Mouse (Mus musculus): ENCODE data around the gene Cpeb1.

DNA sequence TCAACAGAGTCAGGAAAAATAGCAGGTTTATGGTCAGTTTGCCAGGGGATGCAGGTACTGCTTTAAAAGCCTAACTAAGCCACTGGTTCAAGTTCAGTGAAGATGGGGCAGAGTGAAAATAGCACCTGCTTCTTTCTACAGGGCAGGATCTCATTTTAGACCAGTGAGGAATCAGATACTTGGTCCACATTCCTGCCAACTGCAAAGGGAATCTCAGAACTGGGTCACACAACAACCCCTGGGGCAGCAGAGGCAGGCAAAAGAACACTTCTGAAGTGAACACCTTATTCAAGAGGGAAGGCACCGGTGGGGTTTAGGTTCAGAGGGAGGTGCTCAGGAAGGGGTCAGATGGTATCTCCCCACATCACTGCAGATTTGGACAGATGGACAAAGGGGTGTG lies 98.9 kb downstream of the Cpeb1 start:
- no peak for TF ChIP-seq CTCF (IDR thresholded peaks at IDR 0.05; ENCODE audit: low read depth)
- TF ChIP-seq EP300 (IDR thresholded peaks at IDR 0.05; ENCODE audit: low read depth) = no peak

Measured in liver, embryonic 14.5 days (tissue).